Mouse (Mus musculus) megakaryocyte, embryonic 14.5 days (primary cell): ENCODE data around the gene Enkur. TPM values are rescaled to one million over a fixed set of nuclear protein-coding genes. Genes with fewer than 3 reads are reported as not detected.

Experiments used
- H3K27me3 ChIP-seq: replicated peaks from 2 replicates; pipeline ENCODE3; 2012; ENCODE audit warnings: inconsistent platforms
- H3K36me3 ChIP-seq: replicated peaks from 2 replicates; pipeline ENCODE3; 2012; ENCODE audit warnings: low read length, inconsistent platforms, mixed read lengths
- H3K4me1 ChIP-seq: 2 replicates; pipeline ENCODE4 v1.6.1; 2012; ENCODE audit warnings: inconsistent platforms
- H3K4me3 ChIP-seq: replicated peaks from 2 replicates; pipeline ENCODE3; 2012; ENCODE audit warnings: moderate library complexity, mild to moderate bottlenecking, inconsistent platforms
- H3K9me3 ChIP-seq: 2 replicates; pipeline ENCODE4 v1.6.1; 2012; ENCODE audit warnings: inconsistent platforms
- FLI1 ChIP-seq: IDR thresholded peaks from 2 replicates; pipeline ENCODE4 v1.6.1; 2012; ENCODE audit warnings: low read length, inconsistent platforms, mixed read lengths
- GATA1 ChIP-seq: IDR thresholded peaks from 3 replicates; pipeline ENCODE4 v1.6.1; 2012; ENCODE audit warnings: mixed read lengths, low read length, inconsistent platforms, borderline replicate concordance
- polyA plus RNA-seq: library from polyadenylated mRNA; stranded (reverse); fragments of >175 nt; gene quantifications from 2 replicates; pipeline ENCODE4 v1.2.3, GENCODE M21; 2012; ENCODE audit warnings: low replicate concordance; ENCODE audit not compliant: insufficient read depth

Gene Enkur
- polyA plus RNA-seq, 1 experiment = 0.32 TPM

- no peaks in the 10 kb centered on the region for H3K27me3 ChIP-seq
- peaks cover 35% of the 10 kb centered on the region for H3K4me1 ChIP-seq
- TF ChIP-seq GATA1 (no peak), FLI1 (no peak)
- H3K36me3 ChIP-seq = no peaks in the 10 kb centered on the region
- H3K9me3 ChIP-seq = no peaks in the 10 kb centered on the region
- no peak overlapping the region for H3K4me3 ChIP-seq
Observed at GRCm38 (mm10) chr2:21191232-21191631, 13.9 kb downstream of the Enkur start.

- TF ChIP-seq GATA1 (no peak), FLI1 (no peak)
- H3K27me3 ChIP-seq = no peaks in the 10 kb centered on the region
- H3K9me3 ChIP-seq = no peaks in the 10 kb centered on the region
- peaks cover 39% of the 10 kb centered on the region for H3K4me1 ChIP-seq
- H3K4me3 ChIP-seq = no peak overlapping the region
- no peaks in the 10 kb centered on the region for H3K36me3 ChIP-seq
Observed at GRCm38 (mm10) chr2:21188610-21189009, 16.6 kb downstream of the Enkur start.

- TF ChIP-seq FLI1 = no peak
- no peak for TF ChIP-seq GATA1
- peaks cover 47% of the 10 kb centered on the region for H3K4me1 ChIP-seq
- no peaks in the 10 kb centered on the region for H3K9me3 ChIP-seq
- H3K4me3 ChIP-seq = no peak overlapping the region
- no peaks in the 10 kb centered on the region for H3K36me3 ChIP-seq
- no peaks in the 10 kb centered on the region for H3K27me3 ChIP-seq
Observed at GRCm38 (mm10) chr2:21187576-21187975, 17.6 kb downstream of the Enkur start.

- H3K4me1 ChIP-seq = peaks cover 47% of the 10 kb centered on the region
- no peak for TF ChIP-seq GATA1
- no peak for TF ChIP-seq FLI1
- H3K27me3 ChIP-seq = no peaks in the 10 kb centered on the region
- no peaks in the 10 kb centered on the region for H3K36me3 ChIP-seq
- no peaks in the 10 kb centered on the region for H3K9me3 ChIP-seq
- H3K4me3 ChIP-seq = no peak overlapping the region
Observed at GRCm38 (mm10) chr2:21182811-21183210, 22.4 kb downstream of the Enkur start.

GRCm38 (mm10) chr2:21179136-21179535 lies 26.0 kb downstream of the Enkur start:
- Histone ChIP-seq H3K4me1 (peaks cover 29% of the 10 kb centered on the region), H3K27me3 (no peaks in the 10 kb centered on the region), H3K36me3 (no peaks in the 10 kb centered on the region), H3K9me3 (peaks cover 6% of the 10 kb centered on the region; the same call in 1 of the 2 replicates), H3K4me3 (no peak overlapping the region)
- TF ChIP-seq GATA1 (no peak), FLI1 (no peak)

- Histone ChIP-seq H3K36me3 (no peaks in the 10 kb centered on the region), H3K9me3 (peaks cover 19% of the 10 kb centered on the region), H3K27me3 (no peaks in the 10 kb centered on the region), H3K4me1 (peaks cover 11% of the 10 kb centered on the region), H3K4me3 (no peak overlapping the region)
- TF ChIP-seq GATA1 = no peak
- TF ChIP-seq FLI1 = no peak
Observed at GRCm38 (mm10) chr2:21172797-21173196, 32.4 kb downstream of the Enkur start.

- peaks cover 3% of the 10 kb centered on the region; the same call in 1 of the 2 replicates for H3K4me1 ChIP-seq
- no peak overlapping the region for H3K4me3 ChIP-seq
- peaks cover 13% of the 10 kb centered on the region for H3K9me3 ChIP-seq
- H3K36me3 ChIP-seq = no peaks in the 10 kb centered on the region
- no peaks in the 10 kb centered on the region for H3K27me3 ChIP-seq
- TF ChIP-seq FLI1 = no peak
- TF ChIP-seq GATA1 = no peak
Observed at GRCm38 (mm10) chr2:21167916-21168315, 37.2 kb downstream of the Enkur start.

GRCm38 (mm10) chr2:21164296-21164695 lies 40.9 kb downstream of the Enkur start:
- H3K27me3 ChIP-seq = no peaks in the 10 kb centered on the region
- no peaks in the 10 kb centered on the region for H3K9me3 ChIP-seq
- no peaks in the 10 kb centered on the region for H3K36me3 ChIP-seq
- H3K4me1 ChIP-seq = peaks cover 4% of the 10 kb centered on the region; the same call in 1 of the 2 replicates
- no peak overlapping the region for H3K4me3 ChIP-seq
- TF ChIP-seq FLI1 (no peak), GATA1 (no peak)

GRCm38 (mm10) chr2:21153469-21153868 lies 51.7 kb downstream of the Enkur start:
- no peaks in the 10 kb centered on the region for H3K9me3 ChIP-seq
- H3K27me3 ChIP-seq = no peaks in the 10 kb centered on the region
- H3K36me3 ChIP-seq = no peaks in the 10 kb centered on the region
- peaks cover 17% of the 10 kb centered on the region for H3K4me1 ChIP-seq
- TF ChIP-seq FLI1 (no peak), GATA1 (no peak)
- no peak overlapping the region for H3K4me3 ChIP-seq

- Histone ChIP-seq H3K36me3 (no peaks in the 10 kb centered on the region), H3K4me1 (peaks cover 27% of the 10 kb centered on the region), H3K9me3 (no peaks in the 10 kb centered on the region), H3K4me3 (peak overlapping the region; percentile 56), H3K27me3 (peaks cover 11% of the 10 kb centered on the region)
- TF ChIP-seq FLI1 = no peak
- TF ChIP-seq GATA1 = no peak
Observed at GRCm38 (mm10) chr2:21147169-21147568, 58.0 kb downstream of the Enkur start.

- Histone ChIP-seq H3K36me3 (no peaks in the 10 kb centered on the region), H3K4me1 (peaks cover 30% of the 10 kb centered on the region), H3K4me3 (no peak overlapping the region), H3K9me3 (no peaks in the 10 kb centered on the region), H3K27me3 (peaks cover 17% of the 10 kb centered on the region)
- no peak for TF ChIP-seq FLI1
Observed at GRCm38 (mm10) chr2:21146486-21146885, 58.7 kb downstream of the Enkur start.
